15 mouse cellular contexts compared by ENCODE assay signal in the genomic region with DNA sequence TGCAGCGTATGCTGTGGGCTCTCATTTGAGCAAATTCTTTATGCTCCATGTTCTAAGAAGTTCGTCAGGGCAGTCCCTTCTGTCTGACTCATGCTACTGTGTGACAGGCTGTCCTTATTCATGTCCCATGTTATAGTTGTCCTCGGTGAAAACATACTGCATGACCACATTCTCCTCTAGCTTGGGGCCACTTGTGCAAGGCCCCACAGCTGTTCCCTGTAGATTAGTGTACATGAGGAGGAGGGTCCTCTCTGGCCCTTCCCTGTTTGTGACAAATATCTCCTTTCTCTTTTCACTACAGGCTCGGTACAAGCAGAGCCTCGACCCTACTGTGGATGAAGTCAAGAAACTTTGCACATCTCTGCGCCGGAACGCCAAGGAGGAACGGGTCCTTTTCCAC.
"Had no signal": no experiment of that assay in that cellular context is flagged by ENCODE, and none has a peak within 500 bp of the region (broad histone marks: within the 10 kb centered on the region; RNA-seq: fewer than 3 reads in every experiment).

No protein-coding gene starts in this region.

- H3K27ac ChIP-seq: limb, embryonic 15.5 days; neural tube, embryonic 15.5 days; stomach, postnatal 0 days had no signal

- H3K27me3 ChIP-seq: limb, embryonic 15.5 days; midbrain, embryonic 13.5 days; neural tube, embryonic 15.5 days had no signal

- H3K9me3 ChIP-seq: limb, embryonic 15.5 days; midbrain, embryonic 13.5 days; neural tube, embryonic 15.5 days had no signal

- H3K4me3 ChIP-seq: limb, embryonic 15.5 days; midbrain, embryonic 13.5 days; myocyte; neural tube, embryonic 15.5 days had no signal

- ATAC-seq: intestine, postnatal 0 days; midbrain, embryonic 13.5 days had no signal

- DNase-seq: kidney, adult 8-10 months; kidney, postnatal 25 days; layer of hippocampus, adult 9-11 months; layer of hippocampus, postnatal 36 days; lung, embryonic 14.5 days; lung, postnatal 14 days; right cerebral cortex, adult 18-20 months; right cerebral cortex, postnatal 25 days; thymus, postnatal 4 days had no signal

- H3K4me1 ChIP-seq: limb, embryonic 15.5 days had no signal

- H3K4me2 ChIP-seq: limb, embryonic 15.5 days; lung, embryonic 14.5 days; midbrain, embryonic 13.5 days; neural tube, embryonic 15.5 days had no signal

- H3K9ac ChIP-seq: limb, embryonic 15.5 days; lung, embryonic 14.5 days; midbrain, embryonic 13.5 days; neural tube, embryonic 15.5 days had no signal
